Mouse (Mus musculus) heart, adult 2 months (tissue): ENCODE measurements around the gene Sall4. TPM values are rescaled to one million over a fixed set of nuclear protein-coding genes. Genes with fewer than 3 reads are reported as not detected.

Experiments
- DNase-seq, 2 experiments: peaks; one replicate each; pipeline ENCODE4 v3.0.0; 2021
- H3K27ac ChIP-seq: fragments of 200-600 bp; 2 replicates; pipeline ENCODE4 v1.8.1; 2022
- H3K27me3 ChIP-seq: fragments of 200-500 bp; 2 replicates; pipeline ENCODE4 v1.6.1; 2012; ENCODE audit warnings: mild to moderate bottlenecking, low read length, inconsistent platforms, mixed read lengths; ENCODE audit not compliant: control insufficient read depth, insufficient read depth
- H3K36me3 ChIP-seq: fragments of 200-500 bp; 2 replicates; pipeline ENCODE4 v1.6.1; 2012; ENCODE audit warnings: low read length, inconsistent platforms; ENCODE audit not compliant: control insufficient read depth, insufficient read depth
- H3K4me1 ChIP-seq: fragments of 200-500 bp; 2 replicates; pipeline ENCODE4 v1.6.1; 2011; ENCODE audit warnings: low read length; ENCODE audit not compliant: control insufficient read depth, insufficient read depth
- H3K4me3 ChIP-seq: fragments of 200-600 bp; 2 replicates; pipeline ENCODE4 v1.8.1; 2022
- H3K79me2 ChIP-seq: fragments of 200-500 bp; replicated peaks from 2 replicates; pipeline ENCODE4 v1.6.1; 2012; ENCODE audit warnings: mild to moderate bottlenecking, inconsistent platforms, low read length, moderate library complexity, mixed read lengths; ENCODE audit not compliant: control insufficient read depth, insufficient read depth
- H3K9ac ChIP-seq: fragments of 200-500 bp; 2 replicates; pipeline ENCODE4 v1.6.1; 2012; ENCODE audit warnings: low read depth, mild to moderate bottlenecking, control low read depth, inconsistent platforms, low read length, mixed read lengths
- CTCF ChIP-seq: fragments of 200-600 bp; IDR thresholded peaks from 2 replicates; pipeline ENCODE4 v1.8.1; 2022; ENCODE audit warnings: antibody characterized with exemption, mild to moderate bottlenecking, moderate library complexity
- EP300 ChIP-seq: fragments of 200-500 bp; IDR thresholded peaks from 2 replicates; pipeline ENCODE4 v1.6.1; 2011; ENCODE audit warnings: low read depth, low read length, control low read depth; ENCODE audit not compliant: insufficient read depth
- POLR2A ChIP-seq: fragments of 200-500 bp; IDR thresholded peaks from 2 replicates; pipeline ENCODE4 v1.6.1; 2011; ENCODE audit warnings: mild to moderate bottlenecking, low read depth, low read length, control low read depth; ENCODE audit not compliant: insufficient read depth
- WGBS: fragments of 180-500 bp; shearing (Covaris S2); methylation state at CpG from one replicate; pipeline ENCODE4 v1.1.7; 2018; 5-methylcytosine and 5-hydroxymethylcytosine counted together
- intact Hi-C: fragments of 180-260 bp; cut with DNase I; formaldehyde crosslinking; loops from one replicate; pipeline ENCODE4 v1.15.1; 2025
- polyA plus RNA-seq: library from polyadenylated mRNA; depleted of rRNA; stranded (reverse); fragments of >200 nt; gene quantifications from 2 replicates; pipeline ENCODE4 v1.2.3, GENCODE M21; 2012
- total RNA-seq, 2 experiments: library from RNA; stranded (reverse); gene quantifications; 2 replicates each; pipeline ENCODE4 v1.2.3; 2021

Sall4 gene
- total and polyA plus RNA-seq, 3 experiments: 1.2 to 2.3 (median 1.5) TPM

DNA sequence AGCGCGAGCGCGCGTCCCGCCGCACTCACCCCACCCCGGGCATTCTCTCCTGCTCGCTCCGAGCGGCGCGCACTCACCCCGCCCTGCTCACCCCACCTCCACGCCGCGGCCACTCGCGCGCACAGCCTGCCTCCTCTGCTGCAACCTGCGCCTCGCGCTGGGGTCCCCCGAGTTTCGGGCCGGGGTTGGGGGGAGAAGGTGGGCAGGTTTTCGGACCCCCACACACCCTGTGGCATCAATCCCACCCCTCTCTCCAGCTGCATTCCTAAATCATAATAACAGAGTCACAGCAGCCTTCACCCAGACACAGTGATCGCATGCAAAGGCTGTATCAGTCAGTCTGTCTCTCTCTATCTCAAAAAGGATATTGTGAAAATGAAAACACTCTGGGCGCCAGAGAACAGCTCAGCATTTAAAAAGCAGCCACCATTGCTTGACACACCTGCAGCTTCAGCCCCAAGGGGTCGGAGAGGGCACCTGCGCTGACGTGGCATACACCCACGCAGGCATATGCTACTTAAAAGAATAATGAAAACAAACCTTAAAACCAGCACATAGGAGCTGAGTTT lies 25.6 kb downstream of the Sall4 start, which contains the start of gene Atp9a:
Atp9a (minus strand) TSS at position 351 of the 569 bp plus-strand sequence.
- TF ChIP-seq POLR2A (no peak), EP300 (no peak), CTCF (no peak)
- DNase-seq: peak; percentile 69 to 73
- H3K27me3 ChIP-seq: no peaks in the 10 kb centered on the region
- H3K4me1 ChIP-seq: peaks cover 4% of the 10 kb centered on the region
- no peaks in the 10 kb centered on the region for H3K36me3 ChIP-seq
- H3K9ac ChIP-seq: peak within 1 kb of the TSS; percentile 67
- peak within 1 kb of the TSS; percentile 93 for H3K4me3 ChIP-seq
- H3K79me2 ChIP-seq: no peaks in the 10 kb centered on the region
- intact Hi-C loops: loop anchor here (1.0 to 5.0 kb wide), 2 partner anchors 51 to 270 kb away; no protein-coding TSS in a partner anchor
- H3K27ac ChIP-seq: peak within 1 kb of the TSS; percentile 75
- WGBS: 7% methylated on average over 30 of the region's 33 CpGs

GRCm38 (mm10) chr2:168741273-168742058 lies 26.3 kb downstream of the Sall4 start:
- Histone ChIP-seq H3K9ac (peak overlapping the region; percentile 67), H3K27ac (peak overlapping the region; percentile 75), H3K4me3 (peak overlapping the region; percentile 93), H3K4me1 (peaks cover 4% of the 10 kb centered on the region), H3K79me2 (no peaks in the 10 kb centered on the region), H3K27me3 (no peaks in the 10 kb centered on the region), H3K36me3 (no peaks in the 10 kb centered on the region)
- WGBS: 9% methylated on average over 88 of the region's 108 CpGs
- no peak for TF ChIP-seq EP300
- TF ChIP-seq CTCF: peak; percentile 48
- peak; percentile 72 to 74 for DNase-seq
- intact Hi-C loops: loop anchor here (1.0 to 5.0 kb wide), 2 partner anchors 50 to 269 kb away; no protein-coding TSS in a partner anchor

DNA sequence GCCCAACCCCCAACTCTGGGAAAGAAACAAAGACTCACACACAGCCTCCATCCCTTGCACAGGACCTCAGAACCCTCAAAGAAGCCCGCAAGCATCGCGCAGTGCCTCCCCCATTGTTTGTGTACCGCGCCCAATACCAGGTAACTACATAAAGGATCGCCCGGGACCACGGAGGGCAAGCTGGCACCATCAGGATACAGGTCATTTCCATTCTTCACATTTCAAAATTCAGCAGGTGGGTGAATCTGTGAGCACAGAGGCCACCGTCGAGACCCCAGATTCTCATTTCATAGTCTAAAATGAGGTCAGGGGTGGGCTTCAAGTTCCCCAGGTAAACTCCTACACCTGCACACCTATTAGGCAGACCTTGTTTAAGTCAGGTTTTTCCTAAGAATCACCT lies 27.2 kb downstream of the Sall4 start:
- no peak for TF ChIP-seq EP300
- no peak for TF ChIP-seq POLR2A
- no peak for TF ChIP-seq CTCF
- Histone ChIP-seq H3K4me1 (peaks cover 4% of the 10 kb centered on the region), H3K27ac (no peak overlapping the region; the same call in 1 of the 2 replicates), H3K4me3 (no peak overlapping the region), H3K79me2 (no peaks in the 10 kb centered on the region; the same call in 1 of the 2 replicates), H3K36me3 (no peaks in the 10 kb centered on the region), H3K27me3 (no peaks in the 10 kb centered on the region), H3K9ac (no peak overlapping the region)
- no peak for DNase-seq
- intact Hi-C loops: loop anchor here (5.0 kb wide), 1 partner anchor 268 kb away; no protein-coding TSS in a partner anchor
- 92% methylated on average over 10 of the region's 10 CpGs for WGBS

GRCm38 (mm10) chr2:168738854-168739253 lies 28.9 kb downstream of the Sall4 start:
- 97% methylated on average over 1 of the region's 1 CpGs for WGBS
- H3K9ac ChIP-seq: no peak overlapping the region
- H3K79me2 ChIP-seq: no peaks in the 10 kb centered on the region; the same call in 1 of the 2 replicates
- no peak for DNase-seq
- H3K4me1 ChIP-seq: peaks cover 4% of the 10 kb centered on the region
- no peaks in the 10 kb centered on the region for H3K36me3 ChIP-seq
- no peak overlapping the region for H3K4me3 ChIP-seq
- intact Hi-C loops: no loop called here
- H3K27ac ChIP-seq: no peak overlapping the region
- TF ChIP-seq EP300 (no peak), CTCF (peak; percentile 38)
- no peaks in the 10 kb centered on the region for H3K27me3 ChIP-seq

DNA sequence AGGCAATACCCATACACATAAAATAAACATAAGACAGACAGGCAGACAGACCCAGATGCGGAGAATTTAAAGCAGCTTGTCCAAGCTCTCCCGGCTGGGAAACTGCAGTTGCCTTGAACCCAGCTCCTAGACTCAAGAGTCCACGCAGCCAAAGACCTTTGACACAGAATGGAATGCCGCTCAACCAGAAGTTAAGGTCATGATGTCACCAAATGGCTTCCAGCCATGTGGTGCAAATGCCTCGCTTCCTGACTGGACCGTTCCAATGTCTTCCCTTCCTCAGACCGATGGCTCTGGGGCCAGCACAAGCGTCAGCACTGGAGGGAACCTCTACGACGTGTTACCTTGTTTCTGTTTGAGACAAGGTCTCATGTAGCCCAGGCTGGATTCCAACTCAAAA lies 29.9 kb downstream of the Sall4 start:
- TF ChIP-seq EP300 (no peak), CTCF (no peak), POLR2A (no peak)

GRCm38 (mm10) chr2:168734023-168734422 lies 33.7 kb downstream of the Sall4 start:
- intact Hi-C loops: no loop called here
- peaks cover 1% of the 10 kb centered on the region; the same call in 1 of the 2 replicates for H3K79me2 ChIP-seq
- H3K4me3 ChIP-seq: no peak overlapping the region
- DNase-seq: peak; percentile 47 to 61
- H3K36me3 ChIP-seq: no peaks in the 10 kb centered on the region
- H3K4me1 ChIP-seq: peaks cover 4% of the 10 kb centered on the region
- H3K27ac ChIP-seq: peak overlapping the region; percentile 38
- 18% methylated on average over 11 of the region's 11 CpGs for WGBS
- no peaks in the 10 kb centered on the region for H3K27me3 ChIP-seq
- TF ChIP-seq CTCF: no peak
- no peak for TF ChIP-seq POLR2A
- H3K9ac ChIP-seq: no peak overlapping the region; the same call in 1 of the 2 replicates

More for the DNA sequence above, 29.9 kb downstream of the Sall4 start:
- H3K79me2 ChIP-seq: no peaks in the 10 kb centered on the region; the same call in 1 of the 2 replicates
- intact Hi-C loops: no loop called here
- no peak overlapping the region for H3K27ac ChIP-seq
- WGBS: 39% methylated on average over 10 of the region's 10 CpGs
- H3K4me3 ChIP-seq: no peak overlapping the region
- H3K4me1 ChIP-seq: peaks cover 4% of the 10 kb centered on the region
- H3K36me3 ChIP-seq: no peaks in the 10 kb centered on the region
- peak in 1 of 2 experiments; percentile 59 for DNase-seq
- no peaks in the 10 kb centered on the region for H3K27me3 ChIP-seq
- no peak overlapping the region for H3K9ac ChIP-seq
